ENCODE assay signal across 9 mouse cellular contexts in genomic region chr7:34607334-34607970, GRCm38 (mm10). TPM values are rescaled to one million over a fixed set of nuclear protein-coding genes. Genes with fewer than 3 reads are reported as not detected.
DNase-seq lines count a peak whose midpoint lies in the region; ATAC-seq lines count a peak whose summit lies in the region.
"Had no signal": no experiment of that assay in that cellular context is flagged by ENCODE, and none has a peak within 500 bp of the region (broad histone marks: within the 10 kb centered on the region; RNA-seq: fewer than 3 reads in every experiment).

No protein-coding gene starts in this region.

- H3K9ac ChIP-seq in embryonic facial prominence, embryonic 11.5 days (replicated peaks; ENCODE audit: low read length) = no peak overlapping the region
- H3K9ac ChIP-seq in hindbrain, embryonic 12.5 days = no peak overlapping the region; the same call in 1 of the 2 replicates
- no peak overlapping the region for H3K9ac ChIP-seq in midbrain, embryonic 14.5 days (replicated peaks; ENCODE audit: low read length)

- no peaks in the 10 kb centered on the region for H3K36me3 ChIP-seq in embryonic facial prominence, embryonic 11.5 days (replicated peaks; ENCODE audit: control insufficient read depth, insufficient read depth, low read depth, low read length)
- no peaks in the 10 kb centered on the region for H3K36me3 ChIP-seq in hindbrain, embryonic 12.5 days
- H3K36me3 ChIP-seq in midbrain, embryonic 14.5 days (ENCODE audit: control insufficient read depth, insufficient read depth, low read length) = no peaks in the 10 kb centered on the region

- H3K4me3 ChIP-seq in embryonic facial prominence, embryonic 11.5 days (ENCODE audit: low read depth, low read length) = no peak overlapping the region
- H3K4me3 ChIP-seq in hindbrain, embryonic 12.5 days = no peak overlapping the region
- no peak overlapping the region for H3K4me3 ChIP-seq in midbrain, embryonic 14.5 days (replicated peaks; ENCODE audit: low read depth, low read length)

- ATAC-seq in embryonic facial prominence, embryonic 11.5 days (replicated peaks; ENCODE audit: insufficient number of reproducible peaks, low FRiP score, low TSS enrichment, low read depth) = 0 out of 2 replicates have a peak, but pooled peaks have one; percentile 49
- ATAC-seq in hindbrain, embryonic 12.5 days (ENCODE audit: low FRiP score) = peak; percentile 46
- no peak for ATAC-seq in midbrain, embryonic 14.5 days (ENCODE audit: low FRiP score, low TSS enrichment)

- H3K4me2 ChIP-seq in embryonic facial prominence, embryonic 11.5 days (ENCODE audit: low read depth, low read length) = no peak overlapping the region
- no peak overlapping the region for H3K4me2 ChIP-seq in hindbrain, embryonic 12.5 days (replicated peaks)
- H3K4me2 ChIP-seq in midbrain, embryonic 14.5 days (ENCODE audit: low read length) = no peak overlapping the region

- WGBS in embryonic facial prominence, embryonic 11.5 days = 63% methylated on average over 5 of the region's 5 CpGs
- 73% methylated on average over 5 of the region's 5 CpGs for WGBS in hindbrain, embryonic 12.5 days
- 76% methylated on average over 5 of the region's 5 CpGs for WGBS in midbrain, embryonic 14.5 days

- peaks cover 8% of the 10 kb centered on the region; the same call in 1 of the 2 replicates for H3K4me1 ChIP-seq in embryonic facial prominence, embryonic 11.5 days (ENCODE audit: control insufficient read depth, insufficient read depth, low read length)
- H3K4me1 ChIP-seq in hindbrain, embryonic 12.5 days = peaks cover 32% of the 10 kb centered on the region
- H3K4me1 ChIP-seq in midbrain, embryonic 14.5 days (ENCODE audit: control insufficient read depth, insufficient read depth, low read length) = peaks cover 22% of the 10 kb centered on the region

- no peaks in the 10 kb centered on the region for H3K9me3 ChIP-seq in embryonic facial prominence, embryonic 11.5 days (replicated peaks; ENCODE audit: control insufficient read depth, low read length)
- no peaks in the 10 kb centered on the region for H3K9me3 ChIP-seq in hindbrain, embryonic 12.5 days (replicated peaks)
- no peaks in the 10 kb centered on the region for H3K9me3 ChIP-seq in midbrain, embryonic 14.5 days (ENCODE audit: control insufficient read depth, low read length)

- DNase-seq in cerebellum, postnatal 14 days = peak; percentile 27 to 38
- DNase-seq in cerebellum, adult 11 months = no peak
- no peak for DNase-seq in embryonic facial prominence, embryonic 11.5 days (ENCODE audit: low spot score)
- no peak for DNase-seq in midbrain, embryonic 14.5 days
- no peak for DNase-seq in frontal cortex, adult 2 months (ENCODE audit: extremely low spot score in 1 of 2, low spot score in 1 of 2)
- no peak for DNase-seq in thymus, postnatal 14 days
- no peak for DNase-seq in cerebellum, adult 8-10 months
- DNase-seq: liver had no signal

- no peaks in the 10 kb centered on the region for H3K27me3 ChIP-seq in embryonic facial prominence, embryonic 11.5 days (ENCODE audit: control insufficient read depth, insufficient read depth, low read length)
- H3K27me3 ChIP-seq in hindbrain, embryonic 12.5 days = no peaks in the 10 kb centered on the region
- no peaks in the 10 kb centered on the region for H3K27me3 ChIP-seq in midbrain, embryonic 14.5 days (ENCODE audit: control insufficient read depth, insufficient read depth, low read length)

- H3K27ac ChIP-seq in embryonic facial prominence, embryonic 11.5 days (replicated peaks; ENCODE audit: low read depth, low read length) = peak overlapping the region; percentile 17; the same call in 1 of the 2 replicates
- H3K27ac ChIP-seq in hindbrain, embryonic 12.5 days = peak overlapping the region; percentile 86
- H3K27ac ChIP-seq in midbrain, embryonic 14.5 days (replicated peaks; ENCODE audit: low read depth, low read length) = peak overlapping the region; percentile 81

RNA-seq across cellular contexts. Expression of gene Kctd15, which starts 49.1 kb away (rescaled TPM):
- polyA plus RNA-seq in embryonic facial prominence, embryonic 11.5 days (2014; fragmentation: Nextera tagmentation; extraction: Ambion mirVana) = 20.7 and 27.6 TPM in 2 replicates
- 36.9 and 42.1 TPM in 2 replicates for polyA plus RNA-seq in hindbrain, embryonic 12.5 days (2016; fragmentation: Nextera tagmentation; extraction: Ambion mirVana)
- polyA plus RNA-seq in midbrain, embryonic 14.5 days (2014; fragmentation: Nextera tagmentation; extraction: Ambion mirVana) = 17.5 and 29.1 TPM in 2 replicates
- polyA plus RNA-seq in frontal cortex, adult 2 months (2012; rRNA removed) = 25.0 and 25.4 TPM in 2 replicates

Comparison
In these comparisons a context has a peak if more than half of its experiments do, and no peak if none do; other contexts are left out.
1. DNase-seq: peak in cerebellum, postnatal 14 days (2 of 2); none in cerebellum, adult 11 months (single experiment), embryonic facial prominence, embryonic 11.5 days (single experiment), midbrain, embryonic 14.5 days (single experiment), frontal cortex, adult 2 months (0 of 2), thymus, postnatal 14 days (single experiment) and cerebellum, adult 8-10 months (single experiment).
2. H3K27ac ChIP-seq: peak in every context shown above with its lines; median percentile 86 in hindbrain, embryonic 12.5 days; 81 in midbrain, embryonic 14.5 days; 17 in embryonic facial prominence, embryonic 11.5 days.